Mouse (Mus musculus) frontal cortex, postnatal 14 days (tissue): Measurements from ENCODE around the gene Ugt1a6a.

Experiments used
- DNase-seq, 2 experiments: peaks; one replicate each; pipeline ENCODE4 v3.0.0; 2022; ENCODE audit warnings: low spot score in 2 of 2

Gene Ugt1a6a

DNA sequence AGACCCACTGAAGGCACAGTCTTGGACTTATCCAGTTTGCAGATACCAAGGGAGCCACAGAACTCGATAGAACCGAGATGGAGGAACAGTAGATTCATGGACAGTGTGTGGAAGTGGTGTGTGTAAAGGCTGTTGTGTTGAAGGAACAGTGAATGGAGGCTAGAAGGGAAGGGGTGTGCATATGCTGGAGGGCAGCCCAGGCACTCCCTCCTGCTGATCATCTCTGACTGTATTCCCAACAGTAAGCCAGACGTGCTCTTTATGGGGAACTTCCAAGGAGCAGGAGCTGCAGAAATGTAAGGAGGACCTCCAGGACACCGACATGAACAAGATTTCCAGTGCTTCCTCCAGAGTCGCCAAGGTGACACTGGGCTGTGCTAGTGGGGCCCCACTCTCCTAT lies 115.4 kb downstream of the Ugt1a6a start:
- no peak for DNase-seq

DNA sequence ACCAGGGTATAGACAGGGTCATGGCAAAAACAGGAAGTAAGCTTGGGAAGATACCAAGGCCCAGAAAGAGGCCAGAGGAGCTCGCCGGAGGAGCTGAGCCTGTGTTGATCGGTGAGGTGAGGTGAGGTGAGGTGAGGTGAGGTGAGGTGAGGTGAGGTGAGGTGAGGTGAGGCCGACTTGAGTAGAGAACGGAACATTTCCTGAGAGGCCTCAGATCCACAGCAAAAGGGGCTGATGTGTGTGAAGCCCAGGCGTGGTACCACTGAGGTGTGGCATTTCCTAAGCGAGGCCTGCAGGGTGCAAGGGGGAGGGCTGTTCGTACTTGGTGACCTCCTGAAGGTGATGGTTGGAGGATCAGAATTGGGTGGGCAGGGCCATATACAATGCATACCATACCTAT lies 118.5 kb downstream of the Ugt1a6a start:
- DNase-seq: no peak

DNA sequence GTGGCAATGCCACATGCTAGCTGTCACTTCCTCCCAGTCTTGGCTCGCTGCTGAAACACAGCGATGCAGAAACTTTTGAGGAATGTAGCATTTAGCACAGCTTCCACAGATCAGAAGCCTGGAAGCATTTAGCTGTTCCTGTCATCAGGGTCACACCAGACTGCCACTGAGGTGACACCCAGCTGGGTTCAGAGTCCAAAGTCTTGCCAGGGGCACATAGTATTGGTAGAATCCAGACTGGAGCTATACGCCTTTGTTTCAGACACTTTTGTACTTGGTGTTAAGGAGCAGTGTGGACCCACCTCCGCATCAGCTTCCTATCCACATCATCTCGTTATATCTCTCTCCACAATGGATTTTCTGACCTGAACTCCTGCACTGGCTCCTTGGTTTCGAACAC lies 118.9 kb downstream of the Ugt1a6a start:
- no peak for DNase-seq

DNA sequence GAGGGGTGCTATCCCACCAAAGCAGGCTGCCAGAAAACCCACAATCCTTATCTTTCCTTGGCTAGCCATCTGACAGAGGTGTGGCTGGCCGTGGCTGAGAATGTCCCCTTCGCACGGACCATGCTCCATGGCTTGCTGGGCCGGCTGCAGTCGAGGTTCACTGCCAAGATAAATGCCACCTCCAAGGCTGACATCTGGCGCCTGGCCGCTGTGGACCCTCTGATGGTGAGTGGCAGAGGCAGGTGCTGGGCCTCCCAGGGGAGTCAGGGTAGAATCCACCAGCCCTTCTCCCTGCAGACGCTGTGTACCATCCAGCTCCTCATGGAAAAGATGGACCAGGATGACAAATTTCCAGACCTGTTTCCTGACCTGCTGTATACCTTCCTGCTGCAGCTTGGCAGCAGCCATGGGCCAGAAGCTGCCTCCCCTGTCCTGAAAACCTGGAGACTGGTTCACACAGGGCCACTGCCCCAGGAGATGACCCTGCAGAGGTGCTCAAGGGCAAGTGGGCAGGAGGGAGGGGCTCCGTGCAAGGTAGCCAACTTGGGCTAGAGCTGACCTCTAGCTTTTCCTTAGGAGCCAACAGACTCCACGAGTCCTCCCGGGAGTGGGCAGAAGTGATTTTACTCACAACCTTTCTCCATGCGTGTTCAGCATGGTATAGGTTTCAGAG lies 120.3 kb downstream of the Ugt1a6a start:
- DNase-seq: no peak

DNA sequence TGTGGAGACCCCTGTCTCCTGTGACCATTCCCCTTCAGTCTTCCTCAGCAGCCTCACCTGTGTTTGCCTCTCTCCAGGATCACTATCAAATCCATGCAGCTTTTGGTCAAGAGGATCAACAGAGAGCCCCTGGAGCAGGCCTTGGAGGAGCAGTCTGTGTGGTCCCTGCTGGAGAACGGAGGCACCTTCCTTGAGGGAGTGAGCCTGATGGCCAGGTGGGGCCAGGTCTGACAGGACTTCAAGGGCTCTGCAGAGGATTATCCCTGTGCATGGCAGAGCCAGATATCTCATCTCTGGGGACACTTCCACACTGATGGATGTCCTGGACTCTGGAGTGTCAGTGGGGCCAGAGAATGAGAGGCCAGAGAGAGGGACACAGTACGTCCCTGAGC lies 120.9 kb downstream of the Ugt1a6a start:
- no peak for DNase-seq

DNA sequence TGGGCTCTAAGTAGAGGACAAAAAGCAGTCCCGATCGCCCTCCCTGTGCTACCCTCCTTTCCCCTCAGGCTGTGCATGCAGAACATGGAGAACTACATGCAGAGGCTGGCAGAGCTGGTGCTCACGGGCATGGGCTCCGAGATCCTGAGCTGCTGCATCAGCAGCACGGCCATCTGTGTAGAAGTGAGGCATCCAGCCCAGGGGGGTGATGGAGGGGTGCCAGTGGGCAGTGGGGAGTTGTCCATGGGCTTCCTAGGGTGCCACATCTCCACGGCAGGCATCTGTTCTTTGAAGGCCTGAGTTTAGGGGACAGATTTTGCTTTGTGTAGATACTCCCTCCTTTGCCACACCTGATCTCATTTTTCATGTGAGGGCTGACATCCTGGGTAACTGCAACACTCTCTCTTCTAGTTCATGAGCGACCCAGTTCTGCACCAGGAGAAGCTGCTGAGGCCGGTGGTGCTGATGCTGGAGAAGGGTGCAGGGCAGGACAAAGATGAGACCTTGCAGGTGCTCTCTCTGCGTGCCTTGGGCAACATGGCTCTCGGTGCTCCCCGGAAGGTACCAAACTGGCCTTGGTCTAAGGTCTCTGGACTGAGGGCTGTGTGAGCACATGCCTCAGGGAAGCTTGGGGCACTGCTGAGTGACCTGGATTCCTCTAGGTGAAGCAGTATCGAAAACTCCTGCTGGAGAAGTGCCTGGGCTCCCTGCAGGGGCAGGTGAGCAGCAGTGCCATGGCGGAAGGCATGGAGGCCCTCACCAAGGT lies 121.6 kb downstream of the Ugt1a6a start:
- DNase-seq: no peak

DNA sequence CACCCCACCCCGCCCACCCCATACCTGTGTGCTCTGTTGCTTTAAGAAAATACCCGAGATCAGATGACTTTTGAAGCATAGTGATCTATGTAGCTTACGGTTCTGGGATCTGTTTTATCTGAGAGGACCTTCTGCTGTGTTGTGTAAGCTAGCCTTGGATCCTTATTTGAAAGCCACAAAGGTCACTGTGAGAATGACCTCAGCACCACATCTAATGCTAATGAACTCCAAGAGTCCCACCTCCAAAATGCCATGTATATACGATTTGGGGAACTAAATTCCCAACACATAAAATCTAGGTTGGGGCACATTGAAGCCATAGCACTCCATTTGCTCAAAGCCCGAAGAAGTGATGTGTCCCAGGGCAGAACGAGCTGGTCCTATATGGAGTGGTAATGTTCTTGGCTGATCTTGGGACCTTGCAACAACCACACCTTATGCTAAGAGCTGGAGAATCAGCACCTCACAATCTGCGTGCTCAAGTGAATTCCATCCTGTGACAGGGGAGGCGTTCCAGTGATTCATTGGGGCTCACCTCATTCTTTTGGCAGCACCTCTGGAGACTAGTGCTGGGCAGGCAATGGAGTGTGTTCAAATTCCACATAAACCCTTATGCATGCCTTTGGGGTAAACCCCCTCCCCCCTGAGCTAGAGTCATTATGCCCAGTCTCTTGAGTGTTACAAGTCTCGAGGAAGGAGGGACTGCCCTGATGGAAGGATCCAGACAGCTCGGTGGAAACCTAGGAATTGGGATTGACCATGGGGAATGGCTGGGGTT lies 122.5 kb downstream of the Ugt1a6a start:
- no peak for DNase-seq

DNA sequence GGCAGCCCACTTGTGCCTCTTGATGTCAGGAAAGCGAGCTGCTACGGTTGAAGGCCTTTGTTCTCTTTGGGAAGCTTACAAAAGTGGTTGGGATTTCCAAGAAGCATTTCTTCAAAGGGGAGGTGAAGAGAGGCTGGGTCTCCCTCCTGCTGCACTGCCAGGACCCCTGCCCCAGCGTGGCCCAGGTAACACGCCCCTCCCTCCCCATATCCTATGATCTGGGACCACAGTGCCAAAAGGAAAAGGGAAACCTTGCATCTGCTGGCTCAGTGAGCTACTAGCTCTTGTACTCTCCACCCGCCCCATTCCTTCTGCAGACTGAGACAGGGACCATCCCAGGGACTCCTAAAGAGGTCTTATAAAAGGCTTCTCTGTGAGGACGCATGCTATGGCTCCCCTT lies 123.1 kb downstream of the Ugt1a6a start:
- no peak for DNase-seq

DNA sequence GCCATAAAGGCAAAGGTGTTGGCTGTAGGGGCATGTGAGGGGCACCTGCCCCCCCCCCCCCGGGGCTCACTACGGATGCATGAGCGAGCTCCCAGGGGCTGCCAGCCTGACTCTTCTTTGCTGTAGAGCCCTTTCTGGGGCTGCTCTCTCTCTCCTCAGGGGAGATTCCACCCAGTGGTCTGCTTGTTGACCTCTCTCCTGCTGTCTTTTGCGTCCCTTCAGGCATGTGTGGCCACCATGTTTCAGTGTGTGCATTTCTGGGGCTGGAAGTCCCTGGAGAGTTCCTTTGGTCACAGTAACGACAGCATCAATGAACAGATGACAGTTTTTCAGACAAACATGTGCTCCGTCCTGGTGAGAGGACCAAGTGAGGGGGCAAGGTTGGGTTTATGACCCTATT lies 123.8 kb downstream of the Ugt1a6a start:
- no peak for DNase-seq

DNA sequence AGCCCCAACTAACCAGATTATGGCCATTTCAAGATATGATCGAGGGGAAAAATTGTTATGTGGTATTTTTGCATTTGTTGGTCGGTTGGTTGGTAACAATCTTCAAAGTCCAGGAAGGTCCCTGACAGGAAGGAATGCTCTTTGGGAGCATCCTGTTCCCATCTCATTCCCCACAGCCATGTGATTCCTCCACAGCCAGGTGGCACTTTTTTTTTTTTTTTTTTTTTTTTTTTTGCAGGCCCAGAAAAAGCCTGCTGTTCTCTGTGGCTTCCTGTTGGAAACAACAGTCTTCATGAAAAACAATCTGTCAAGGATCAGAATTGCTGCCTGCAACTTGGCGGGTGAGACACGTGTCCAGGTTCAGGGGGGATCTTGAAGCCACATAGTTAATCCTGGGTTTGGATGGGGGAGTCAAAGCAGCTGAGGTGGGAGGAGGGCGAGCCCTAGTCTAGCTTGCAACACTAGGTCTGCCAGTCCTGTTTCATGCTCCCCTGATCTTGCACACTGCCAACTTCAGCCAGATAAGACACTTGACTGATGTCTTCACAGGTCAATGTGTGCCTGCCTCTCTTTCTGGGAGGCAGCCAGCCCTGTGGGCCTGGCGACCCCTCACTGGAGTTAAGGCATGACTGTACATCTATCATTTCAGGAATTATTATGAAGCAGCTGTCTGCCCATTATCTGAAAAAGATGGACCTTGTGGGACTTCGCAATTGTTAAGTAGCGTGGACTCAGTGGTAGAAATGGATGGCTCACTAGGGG lies 124.5 kb downstream of the Ugt1a6a start:
- no peak for DNase-seq

DNA sequence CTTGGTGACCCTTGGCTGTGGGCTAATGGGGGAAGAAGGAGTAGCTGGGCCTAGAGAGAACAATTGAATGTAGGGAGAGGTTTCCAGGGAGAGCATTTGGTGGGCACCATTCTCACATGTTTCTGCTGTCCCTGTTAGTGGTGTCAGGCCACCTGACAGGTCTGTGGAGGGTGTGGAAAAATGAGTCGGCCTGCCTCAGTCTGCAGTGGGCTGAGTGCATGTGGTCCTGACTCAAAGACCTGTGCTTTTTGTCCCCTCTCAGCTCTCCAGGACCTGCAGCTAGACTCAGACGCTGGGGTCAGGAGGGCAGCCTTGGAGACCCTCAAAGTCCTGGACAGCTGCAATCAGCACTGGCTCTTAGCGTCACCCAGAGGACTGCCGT lies 125.0 kb downstream of the Ugt1a6a start:
- no peak for DNase-seq

DNA sequence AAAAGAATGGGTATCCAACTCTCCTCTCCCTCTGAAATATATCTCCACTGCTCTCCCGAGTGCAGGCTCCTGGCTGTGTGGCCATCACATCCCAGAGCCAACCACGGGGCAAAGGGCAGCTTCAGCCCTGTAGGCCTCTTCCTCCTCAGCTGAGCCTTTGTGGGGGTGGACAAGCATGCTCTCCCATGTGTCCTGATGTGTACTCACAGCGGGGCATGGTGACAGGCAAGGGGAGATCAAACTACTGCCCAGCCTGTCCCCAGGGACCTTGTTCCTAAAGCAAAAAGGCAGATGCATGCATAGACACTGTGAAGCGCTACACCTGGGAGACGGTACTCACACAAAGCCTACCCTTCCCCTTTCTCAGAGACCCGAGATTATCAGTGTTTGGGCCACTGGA lies 125.5 kb downstream of the Ugt1a6a start:
- DNase-seq: no peak

DNA sequence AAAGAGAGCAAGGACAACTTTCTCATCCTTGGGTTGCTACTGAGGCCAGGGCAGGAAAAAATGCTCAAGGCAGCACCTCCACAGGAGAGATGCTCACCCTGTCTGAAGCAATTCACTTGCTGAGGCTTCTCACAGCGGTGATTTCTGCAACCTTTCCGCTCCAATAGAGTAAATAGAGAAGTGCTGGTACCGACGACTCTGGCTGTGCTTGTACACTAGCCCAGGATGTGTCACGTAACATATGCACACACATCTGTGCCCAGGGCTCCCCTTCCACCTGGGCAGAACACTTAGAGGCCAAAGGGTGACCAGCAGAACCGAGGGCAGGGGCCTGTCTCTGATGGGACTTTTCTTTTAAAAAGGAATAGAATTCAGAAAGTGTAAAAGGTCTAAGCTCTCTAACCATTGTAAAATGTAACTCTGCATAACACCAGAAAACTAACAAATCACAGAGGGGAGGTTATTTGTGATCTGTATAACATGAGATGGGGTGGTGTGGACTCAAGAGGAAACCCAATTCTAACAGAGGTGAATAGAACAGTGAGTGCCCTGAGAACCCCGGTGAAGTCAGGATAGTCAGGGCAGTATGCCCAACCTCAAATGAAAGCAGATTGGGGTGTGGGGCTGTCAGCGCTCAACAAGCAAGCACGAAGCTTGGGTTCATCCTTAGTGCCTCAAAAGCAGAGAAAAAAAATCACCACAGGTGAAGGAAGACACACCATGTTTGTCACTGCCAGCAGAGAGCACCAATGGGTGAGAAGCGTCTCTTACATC lies 126.2 kb downstream of the Ugt1a6a start:
- no peak for DNase-seq

DNA sequence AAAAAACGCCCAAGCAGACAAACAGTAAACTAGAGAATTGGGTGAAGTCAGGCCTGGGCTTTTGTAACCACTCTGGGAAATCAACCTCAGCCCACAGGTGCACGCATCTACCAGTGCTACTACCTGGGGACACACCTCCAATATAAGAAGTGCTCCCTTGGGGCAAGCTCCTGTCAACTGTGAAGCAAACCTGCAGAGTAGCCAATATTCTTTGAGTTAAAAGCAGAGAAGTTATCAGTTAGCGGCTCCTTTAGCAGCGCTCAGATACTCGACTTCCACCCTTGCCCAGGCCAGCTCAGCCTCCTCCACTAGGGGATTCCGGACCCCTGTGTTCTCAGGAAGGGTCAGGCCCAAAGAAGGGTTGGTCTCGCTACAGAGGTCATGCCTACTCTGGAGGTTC lies 127.1 kb downstream of the Ugt1a6a start:
- no peak for DNase-seq

DNA sequence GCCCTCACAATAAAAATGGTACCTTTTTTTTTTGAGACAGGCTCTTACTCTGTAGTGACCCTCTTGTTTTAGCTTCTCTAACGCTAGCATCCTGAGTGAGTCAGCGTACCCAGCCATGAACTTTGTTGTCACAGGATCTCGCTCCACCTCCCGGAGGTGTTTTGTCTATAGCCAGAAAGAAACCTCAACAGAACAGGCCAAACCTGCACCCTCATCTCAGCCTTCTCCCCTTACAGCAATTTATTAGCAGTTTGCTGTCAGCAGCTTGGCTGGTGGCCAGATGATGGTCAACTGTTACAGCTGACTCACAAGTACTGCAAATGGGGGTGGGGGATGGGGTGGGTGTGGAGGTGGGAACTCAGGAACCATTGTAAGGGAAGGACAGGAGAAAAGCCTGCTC lies 127.6 kb downstream of the Ugt1a6a start:
- DNase-seq: no peak

DNA sequence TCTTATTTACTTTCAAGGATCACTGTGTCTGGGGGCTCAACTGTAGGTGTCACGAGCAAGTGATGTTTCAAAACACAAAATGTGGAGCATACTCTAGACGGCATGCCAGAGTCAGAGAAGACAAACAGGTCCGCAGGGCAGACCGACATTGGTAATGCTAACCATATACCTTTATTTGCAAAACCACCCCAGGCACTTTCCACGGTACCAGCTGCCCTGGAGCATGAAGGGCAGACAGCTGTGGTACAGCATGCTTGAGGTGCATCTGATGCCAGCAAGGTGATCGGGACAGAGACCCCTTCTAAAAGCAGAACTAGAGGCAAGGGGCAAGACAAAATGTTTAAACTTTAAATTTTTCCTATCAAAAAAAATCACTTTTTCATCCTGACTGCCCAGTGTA lies 128.4 kb downstream of the Ugt1a6a start:
- no peak for DNase-seq

DNA sequence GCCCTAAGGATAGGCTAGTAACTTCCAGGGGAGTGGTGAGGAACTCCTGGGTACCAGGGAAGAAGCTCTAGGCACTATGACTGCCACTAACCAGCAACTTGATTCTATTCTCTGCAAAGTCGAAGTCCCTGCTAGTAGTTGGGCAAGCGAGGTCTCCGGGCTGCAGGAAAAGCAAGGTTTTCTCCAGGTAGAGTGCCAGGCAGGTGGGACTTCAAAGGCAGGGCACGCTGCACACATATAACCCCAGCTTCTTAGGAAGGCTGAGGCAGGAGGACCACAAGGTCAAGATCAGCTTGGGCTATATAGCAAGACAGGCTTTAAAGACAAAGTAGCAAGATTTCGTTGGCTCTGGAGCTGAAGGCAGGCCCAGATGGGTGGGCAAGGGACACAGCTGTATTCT lies 129.2 kb downstream of the Ugt1a6a start:
- DNase-seq: no peak

DNA sequence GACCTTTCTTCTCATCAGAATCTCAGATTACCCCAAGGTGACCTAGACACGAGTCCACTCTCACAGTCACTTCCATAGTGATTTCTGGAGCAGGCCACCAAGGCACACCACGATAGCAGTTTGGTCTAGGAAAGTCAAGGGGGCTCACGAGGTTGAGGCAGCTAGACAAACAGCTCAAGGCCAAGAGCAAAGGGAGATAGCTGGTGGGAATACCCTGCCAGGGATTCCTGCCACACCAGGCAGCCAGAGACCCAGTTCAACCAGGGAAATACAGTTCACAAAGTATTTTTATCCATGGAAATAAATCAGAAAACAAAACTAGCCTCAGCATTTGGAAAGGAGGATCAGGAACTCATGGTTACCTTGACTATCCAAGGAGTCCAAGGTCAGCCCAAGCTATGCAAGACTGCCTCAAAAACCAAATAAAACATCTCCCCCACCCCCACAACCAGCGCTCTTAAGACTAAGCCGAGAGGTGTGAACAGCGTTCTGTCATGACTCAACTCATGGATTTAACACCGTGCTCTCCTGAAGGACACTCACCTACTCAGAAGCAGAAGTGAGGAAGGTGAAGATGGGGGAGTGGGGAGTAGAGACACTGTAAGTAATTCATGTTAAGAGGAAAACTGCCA lies 129.7 kb downstream of the Ugt1a6a start:
- DNase-seq: no peak

DNA sequence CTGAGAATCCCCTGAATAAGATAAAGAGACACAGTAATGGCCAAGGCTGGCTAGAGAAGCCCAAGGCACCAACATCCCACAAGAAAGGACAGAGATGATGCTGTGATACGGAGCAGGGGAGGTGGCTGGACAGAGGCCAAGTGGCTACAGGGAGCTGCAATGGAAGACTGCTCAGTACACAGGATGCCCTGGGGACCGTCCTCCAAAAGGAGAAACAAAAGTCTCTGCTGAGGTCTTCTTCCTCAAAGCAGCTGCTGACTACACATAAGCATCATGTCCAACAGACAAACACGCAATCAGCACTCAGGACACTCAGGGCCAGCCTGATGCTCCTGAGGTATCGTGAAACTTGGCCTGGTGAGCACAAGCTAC lies 130.2 kb downstream of the Ugt1a6a start:
- DNase-seq: peak in 1 of 2 experiments; percentile 32

DNA sequence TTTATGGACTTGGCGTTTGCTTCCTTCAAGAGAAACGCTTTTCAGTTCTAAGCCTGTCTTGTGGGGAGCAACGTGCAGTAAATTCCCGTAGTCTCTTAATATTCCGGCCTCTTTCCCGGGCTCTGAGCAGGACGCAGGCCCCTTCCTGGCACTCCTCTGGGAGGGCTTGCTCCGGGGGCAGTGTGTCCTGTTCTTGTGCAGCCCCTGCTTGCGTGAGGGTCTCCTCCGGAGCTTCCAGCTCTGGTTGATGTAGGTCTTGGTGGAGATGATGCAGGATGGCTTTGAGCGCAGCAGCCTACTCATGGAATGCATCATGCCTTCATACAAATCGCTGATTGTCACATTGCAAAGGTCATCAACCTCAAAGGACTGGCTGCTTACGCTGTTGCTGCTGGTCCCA lies 131.5 kb downstream of the Ugt1a6a start:
- DNase-seq: no peak

DNA sequence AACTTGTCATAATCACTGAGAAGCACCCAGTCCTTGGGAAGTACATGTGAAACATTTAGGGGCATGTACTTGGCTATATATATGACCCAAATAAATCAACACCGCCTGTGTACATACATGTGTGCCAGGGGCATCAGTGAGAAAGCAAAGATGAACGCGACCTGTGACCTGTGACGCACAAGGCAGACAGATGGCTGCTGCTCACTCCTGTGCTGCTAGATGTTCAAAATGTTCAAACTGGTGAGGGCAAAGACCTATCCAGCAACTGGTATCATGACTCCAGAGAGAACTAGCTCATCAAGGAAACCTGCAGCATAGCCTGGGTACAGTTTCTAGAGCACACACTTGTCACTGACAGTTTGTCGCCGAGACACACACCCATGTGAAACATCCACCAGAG lies 132.9 kb downstream of the Ugt1a6a start:
- peak in 1 of 2 experiments; percentile 7 for DNase-seq
